Mouse (Mus musculus) kidney, postnatal 0 days (tissue): ENCODE data around the gene Abhd8. TPM values are rescaled to one million over a fixed set of nuclear protein-coding genes. Genes with fewer than 3 reads are reported as not detected.

ENCODE experiments used
- ATAC-seq: fragments of 200-750 bp; cut with Nextera tagmentation; replicated peaks from 2 replicates; pipeline ENCODE4 v1.8.0; 2017; ENCODE audit warnings: low read depth, moderate number of reproducible peaks, moderate TSS enrichment, moderate library complexity; ENCODE audit not compliant: low FRiP score
- DNase-seq: peaks from one replicate; pipeline ENCODE4 v3.0.0-alpha.2; 2016; ENCODE audit warnings: low spot score
- H3K27ac ChIP-seq: fragments of 300-500 bp; sonication (generic); 2 replicates; pipeline ENCODE4 v1.5.1; 2014; ENCODE audit warnings: mild to moderate bottlenecking
- H3K27me3 ChIP-seq: fragments of 300-500 bp; sonication (generic); 2 replicates; pipeline ENCODE4 v1.6.1; 2014; ENCODE audit warnings: low read length, mixed read lengths; ENCODE audit not compliant: insufficient read depth
- H3K36me3 ChIP-seq: fragments of 300-500 bp; sonication (generic); 2 replicates; pipeline ENCODE4 v1.6.1; 2014; ENCODE audit warnings: low read length, mixed read lengths; ENCODE audit not compliant: insufficient read depth
- H3K4me1 ChIP-seq: fragments of 300-500 bp; sonication (generic); replicated peaks from 2 replicates; pipeline ENCODE4 v1.6.1; 2014; ENCODE audit warnings: antibody characterized with exemption, low read length, mixed read lengths; ENCODE audit not compliant: insufficient read depth
- H3K4me2 ChIP-seq: fragments of 300-500 bp; sonication (generic); 2 replicates; pipeline ENCODE4 v1.6.1; 2014; ENCODE audit warnings: mild to moderate bottlenecking, low read length, moderate library complexity, mixed read lengths
- H3K4me3 ChIP-seq: fragments of 300-500 bp; sonication (generic); replicated peaks from 2 replicates; pipeline ENCODE4 v1.5.1; 2014; ENCODE audit warnings: low read depth, low read length
- H3K9ac ChIP-seq: fragments of 300-500 bp; sonication (generic); 2 replicates; pipeline ENCODE4 v1.6.1; 2014; ENCODE audit warnings: low read depth, low read length
- H3K9me3 ChIP-seq: fragments of 300-500 bp; sonication (generic); replicated peaks from 2 replicates; pipeline ENCODE4 v1.6.1; 2016; ENCODE audit warnings: low read length, inconsistent platforms, mixed read lengths
- CTCF ChIP-seq: IDR thresholded peaks from 2 replicates; pipeline ENCODE4 v1.5.1; 2016; ENCODE audit warnings: antibody characterized with exemption, low read depth, mild to moderate bottlenecking, moderate library complexity
- WGBS: fragments of 180-500 bp; shearing (Covaris S2); extraction: QIAGEN DNeasy Blood & Tissue Kit; methylation state at CpG from one replicate; pipeline ENCODE4 v1.1.7; 2014; 5-methylcytosine and 5-hydroxymethylcytosine counted together
- polyA plus RNA-seq: library from polyadenylated mRNA; unstranded; fragments of >200 nt; fragmentation: Nextera tagmentation; extraction: Ambion mirVana; gene quantifications from 2 replicates; pipeline ENCODE4 v1.2.1, GENCODE M21; 2015

The Abhd8 gene
- polyA plus RNA-seq, 1 experiment from 2014 or later, result 38.3 TPM

DNA sequence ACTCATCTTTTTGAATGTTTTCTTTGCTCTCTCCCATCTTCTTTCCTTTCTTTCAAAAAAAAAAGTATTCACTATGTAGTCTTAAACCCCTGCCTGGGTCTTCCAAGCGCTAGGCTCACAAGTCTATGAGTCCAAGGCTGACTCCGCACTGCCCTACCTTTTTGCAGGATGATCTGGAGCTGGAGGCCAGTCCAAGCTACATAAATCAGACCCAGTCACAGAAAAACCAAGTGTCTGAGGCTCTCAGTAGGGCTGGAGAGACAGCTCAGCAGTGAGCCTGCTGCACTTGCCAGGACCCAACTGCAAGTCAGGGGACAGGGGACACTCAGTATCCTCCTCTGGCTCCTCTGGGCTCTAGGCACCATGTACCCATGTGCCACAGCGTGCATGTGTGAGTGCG, 40.9 kb upstream of the Abhd8 start:
- H3K9me3 ChIP-seq, result no peaks in the 10 kb centered on the region
- TF ChIP-seq CTCF, result no peak
- H3K36me3 ChIP-seq, result no peaks in the 10 kb centered on the region
- DNase-seq, result no peak
- H3K4me2 ChIP-seq, result no peak overlapping the region
- WGBS, result 78% methylated on average over 4 of the region's 4 CpGs
- H3K4me3 ChIP-seq, result no peak overlapping the region
- peaks cover 17% of the 10 kb centered on the region; the same call in 1 of the 2 replicates for H3K27me3 ChIP-seq
- H3K4me1 ChIP-seq, result 0 out of 2 replicates have a peak, but pooled peaks cover 6% of the 10 kb centered on the region
- H3K27ac ChIP-seq, result no peak overlapping the region
- no peak overlapping the region for H3K9ac ChIP-seq
- ATAC-seq, result no peak

- H3K9ac ChIP-seq, result no peak overlapping the region
- ATAC-seq, result peak; percentile 20; the same call in 1 of the 2 replicates
- peak overlapping the region; percentile 18; the same call in 1 of the 2 replicates for H3K4me2 ChIP-seq
- H3K36me3 ChIP-seq, result peaks cover under 1% of the 10 kb centered on the region; the same call in 1 of the 2 replicates
- 27% methylated on average over 14 of the region's 16 CpGs for WGBS
- no peaks in the 10 kb centered on the region for H3K27me3 ChIP-seq
- no peak for TF ChIP-seq CTCF
- H3K4me1 ChIP-seq, result peaks cover 28% of the 10 kb centered on the region
- H3K27ac ChIP-seq, result peak overlapping the region; percentile 90
- H3K4me3 ChIP-seq, result no peak overlapping the region
- DNase-seq, result peak; percentile 68
- no peaks in the 10 kb centered on the region for H3K9me3 ChIP-seq
These were observed 35.6 kb upstream of the Abhd8 start for GRCm38 (mm10) chr8:71498816-71499690.

GRCm38 (mm10) chr8:71497881-71498501, 34.5 kb upstream of the Abhd8 start:
- Histone ChIP-seq H3K4me2 (peak overlapping the region; percentile 18; the same call in 1 of the 2 replicates), H3K36me3 (peaks cover 5% of the 10 kb centered on the region)

DNA sequence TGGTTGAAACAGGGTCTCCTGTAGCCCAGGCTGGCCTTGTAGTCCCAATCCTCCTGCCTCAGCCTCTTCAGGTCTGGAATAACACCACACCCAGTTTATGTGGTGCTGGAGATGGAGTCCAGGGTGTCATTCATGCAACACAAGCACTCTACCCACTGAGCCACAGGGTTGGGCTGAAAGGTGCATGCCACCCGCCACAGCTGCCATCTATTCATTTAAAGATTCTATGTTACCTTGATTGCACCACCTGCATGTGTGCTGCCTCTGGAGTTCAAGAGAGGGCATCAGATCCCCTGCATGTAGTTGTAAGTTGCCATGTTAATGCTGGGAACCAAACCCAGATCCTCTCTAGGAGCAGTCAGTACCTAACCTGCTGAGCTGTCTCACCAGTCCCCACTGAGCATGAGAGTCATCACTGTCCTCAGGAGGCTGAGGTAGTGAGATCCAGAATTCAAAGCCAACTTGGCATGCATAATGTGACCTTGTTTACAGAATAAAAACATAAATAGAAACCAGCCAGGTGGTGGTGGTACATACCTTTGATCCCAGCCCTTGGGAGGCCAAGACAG, 33.7 kb upstream of the Abhd8 start:
- ATAC-seq (no peak), DNase-seq (no peak)
- peaks cover 28% of the 10 kb centered on the region for H3K4me1 ChIP-seq
- no peak overlapping the region for H3K4me2 ChIP-seq
- WGBS, result 88% methylated on average over 1 of the region's 1 CpGs
- peaks cover 11% of the 10 kb centered on the region for H3K36me3 ChIP-seq
- no peaks in the 10 kb centered on the region for H3K27me3 ChIP-seq
- H3K9me3 ChIP-seq, result no peaks in the 10 kb centered on the region
- H3K27ac ChIP-seq, result peak overlapping the region; percentile 80
- no peak overlapping the region for H3K4me3 ChIP-seq
- no peak overlapping the region for H3K9ac ChIP-seq
- no peak for TF ChIP-seq CTCF

More at GRCm38 (mm10) chr8:71497881-71498501, 34.5 kb upstream of the Abhd8 start:
- Histone ChIP-seq H3K27me3 (no peaks in the 10 kb centered on the region), H3K4me1 (peaks cover 28% of the 10 kb centered on the region), H3K27ac (peak overlapping the region; percentile 90), H3K9me3 (no peaks in the 10 kb centered on the region), H3K4me3 (no peak overlapping the region), H3K9ac (no peak overlapping the region)
- WGBS, result 3% methylated on average over 15 of the region's 15 CpGs
- ATAC-seq, result peak; percentile 38
- TF ChIP-seq CTCF, result no peak; the same call in 1 of the 2 replicates
- DNase-seq, result peak; percentile 78

DNA sequence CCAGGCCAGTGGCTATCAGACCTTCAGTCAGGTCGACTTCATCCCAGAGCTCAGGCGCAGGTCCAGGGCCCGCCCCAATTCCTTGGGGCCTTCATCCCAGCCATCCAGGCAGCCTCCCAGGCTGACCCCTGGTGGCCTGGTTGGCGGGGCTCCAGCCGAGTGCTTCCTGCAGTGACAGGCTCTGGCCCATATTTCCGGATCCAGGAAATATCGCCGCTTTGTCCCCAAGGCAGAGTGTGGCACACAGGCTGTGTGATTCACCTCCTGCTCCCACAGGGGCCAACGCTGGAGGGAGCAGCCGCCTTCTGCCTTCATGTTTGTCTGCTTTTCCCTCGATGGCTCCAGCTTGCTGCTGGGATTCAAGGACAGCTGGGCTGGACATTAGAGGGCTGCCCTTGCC, 33.0 kb upstream of the Abhd8 start:
- Histone ChIP-seq H3K4me2 (no peak overlapping the region), H3K27me3 (no peaks in the 10 kb centered on the region), H3K27ac (peak overlapping the region; percentile 80), H3K4me1 (peaks cover 28% of the 10 kb centered on the region), H3K36me3 (peaks cover 12% of the 10 kb centered on the region), H3K4me3 (no peak overlapping the region), H3K9ac (no peak overlapping the region), H3K9me3 (no peaks in the 10 kb centered on the region)
- no peak; the same call in 1 of the 2 replicates for ATAC-seq
- 17% methylated on average over 11 of the region's 11 CpGs for WGBS
- TF ChIP-seq CTCF, result peak; percentile 54; the same call in 1 of the 2 replicates
- DNase-seq, result peak; percentile 75

GRCm38 (mm10) chr8:71495811-71496210, 32.4 kb upstream of the Abhd8 start:
- ATAC-seq, result no peak
- Histone ChIP-seq H3K4me1 (peaks cover 28% of the 10 kb centered on the region), H3K27ac (peak overlapping the region; percentile 80), H3K36me3 (peaks cover 13% of the 10 kb centered on the region), H3K27me3 (no peaks in the 10 kb centered on the region), H3K9ac (no peak overlapping the region), H3K4me2 (no peak overlapping the region), H3K4me3 (no peak overlapping the region), H3K9me3 (no peaks in the 10 kb centered on the region)
- peak; percentile 15; the same call in 1 of the 2 replicates for TF ChIP-seq CTCF
- no peak for DNase-seq
- 70% methylated on average over 5 of the region's 5 CpGs for WGBS
